Mouse (Mus musculus): ENCODE measurements around the gene Nme1. TPM values are rescaled to one million over a fixed set of nuclear protein-coding genes. Genes with fewer than 3 reads are reported as not detected.
A peak's percentile ranks its signal among the peaks of the same experiment; 100 is the strongest.

Gene Nme1
- polyA plus RNA-seq, 1 experiment from 2014 or later = 208 TPM

DNA sequence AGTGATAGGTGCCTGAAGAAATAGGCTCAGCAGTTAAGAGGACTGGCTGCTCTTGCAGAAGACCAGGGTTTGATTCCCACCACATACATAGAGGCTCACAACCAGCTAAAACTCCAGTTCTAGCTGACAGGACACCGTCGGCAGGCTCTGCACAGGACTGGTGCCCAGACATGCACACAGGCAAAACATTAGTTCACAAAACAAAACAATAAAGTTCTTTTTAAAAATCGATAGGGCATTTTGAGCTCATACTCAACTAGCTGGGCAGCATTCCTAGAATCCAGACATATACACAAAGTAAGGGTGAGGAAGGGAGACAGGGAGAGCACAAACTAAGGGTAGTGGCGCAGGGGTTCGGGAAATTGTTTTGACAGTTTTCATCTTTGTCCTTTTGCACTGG lies 26.2 kb upstream of the Nme1 start:
- WGBS = 63% methylated on average over 5 of the region's 5 CpGs
- Histone ChIP-seq H3K4me2 (ENCODE audit: low read length) (peak overlapping the region; percentile 90), H3K4me1 (replicated peaks; ENCODE audit: control insufficient read depth, insufficient read depth, low read length) (peaks cover 16% of the 10 kb centered on the region), H3K9ac (ENCODE audit: low read length) (peak overlapping the region; percentile 81), H3K9me3 (ENCODE audit: control insufficient read depth, low read length) (no peaks in the 10 kb centered on the region), H3K27ac (ENCODE audit: low read depth) (peak overlapping the region; percentile 94), H3K36me3 (ENCODE audit: control insufficient read depth, insufficient read depth, low read length) (no peaks in the 10 kb centered on the region), H3K27me3 (replicated peaks; ENCODE audit: control insufficient read depth, insufficient read depth, low read length) (no peaks in the 10 kb centered on the region), H3K4me3 (ENCODE audit: low read depth, low read length) (peak overlapping the region; percentile 95)
- ATAC-seq (replicated peaks; ENCODE audit: low FRiP score, low TSS enrichment, low read depth) (no peak), DNase-seq (ENCODE audit: low spot score) (no peak)

DNA sequence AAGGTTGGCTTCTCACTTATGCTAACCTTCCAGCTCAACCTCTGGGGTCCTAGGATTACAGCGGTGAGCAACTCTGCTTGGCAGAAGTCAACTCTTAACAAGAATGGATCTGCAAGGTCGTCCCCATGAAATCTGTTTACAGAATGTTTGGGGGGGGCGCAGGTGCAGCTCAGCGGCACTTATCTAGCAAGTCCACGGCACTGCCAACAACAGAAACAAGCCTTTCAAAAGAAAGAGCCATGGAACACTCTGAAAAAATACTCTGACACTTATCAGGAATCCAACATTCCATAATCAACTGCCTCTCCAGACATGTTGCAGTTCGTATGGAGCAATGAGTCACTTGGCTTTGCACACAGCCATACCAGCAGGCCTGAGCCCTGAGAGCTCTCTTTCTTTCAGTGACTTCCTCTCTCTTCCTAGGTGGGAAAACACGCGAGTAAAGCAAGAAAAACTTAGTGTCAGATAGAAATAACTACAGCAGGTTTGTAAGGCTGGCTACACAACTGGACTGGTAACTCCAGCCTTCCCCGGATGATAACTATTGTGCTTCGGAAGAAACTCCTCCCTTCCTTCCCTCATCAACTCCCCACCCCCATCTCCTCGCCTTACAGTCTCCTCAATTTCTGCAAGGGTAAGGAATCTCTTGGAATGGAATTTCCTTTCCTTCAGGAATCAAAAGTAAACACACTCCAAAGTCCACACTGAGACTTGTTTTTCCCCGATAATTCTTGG lies 20.2 kb upstream of the Nme1 start:
- H3K36me3 ChIP-seq (ENCODE audit: control insufficient read depth, insufficient read depth, low read length) = no peaks in the 10 kb centered on the region
- H3K9ac ChIP-seq (ENCODE audit: low read length) = no peak overlapping the region
- 0 out of 2 replicates have a peak, but pooled peaks cover 10% of the 10 kb centered on the region for H3K4me1 ChIP-seq (replicated peaks; ENCODE audit: control insufficient read depth, insufficient read depth, low read length)
- H3K4me2 ChIP-seq (ENCODE audit: low read length) = 0 out of 2 replicates have a peak overlapping the region, but pooled peaks have one; percentile 4
- peak overlapping the region; percentile 51; the same call in 1 of the 2 replicates for H3K27ac ChIP-seq (ENCODE audit: low read depth)
- 55% methylated on average over 12 of the region's 12 CpGs for WGBS
- no peak for DNase-seq (ENCODE audit: low spot score)
- ATAC-seq (replicated peaks; ENCODE audit: low FRiP score, low TSS enrichment, low read depth) = no peak
- H3K9me3 ChIP-seq (ENCODE audit: control insufficient read depth, low read length) = no peaks in the 10 kb centered on the region
- no peaks in the 10 kb centered on the region for H3K27me3 ChIP-seq (replicated peaks; ENCODE audit: control insufficient read depth, insufficient read depth, low read length)
- H3K4me3 ChIP-seq (ENCODE audit: low read depth, low read length) = no peak overlapping the region

DNA sequence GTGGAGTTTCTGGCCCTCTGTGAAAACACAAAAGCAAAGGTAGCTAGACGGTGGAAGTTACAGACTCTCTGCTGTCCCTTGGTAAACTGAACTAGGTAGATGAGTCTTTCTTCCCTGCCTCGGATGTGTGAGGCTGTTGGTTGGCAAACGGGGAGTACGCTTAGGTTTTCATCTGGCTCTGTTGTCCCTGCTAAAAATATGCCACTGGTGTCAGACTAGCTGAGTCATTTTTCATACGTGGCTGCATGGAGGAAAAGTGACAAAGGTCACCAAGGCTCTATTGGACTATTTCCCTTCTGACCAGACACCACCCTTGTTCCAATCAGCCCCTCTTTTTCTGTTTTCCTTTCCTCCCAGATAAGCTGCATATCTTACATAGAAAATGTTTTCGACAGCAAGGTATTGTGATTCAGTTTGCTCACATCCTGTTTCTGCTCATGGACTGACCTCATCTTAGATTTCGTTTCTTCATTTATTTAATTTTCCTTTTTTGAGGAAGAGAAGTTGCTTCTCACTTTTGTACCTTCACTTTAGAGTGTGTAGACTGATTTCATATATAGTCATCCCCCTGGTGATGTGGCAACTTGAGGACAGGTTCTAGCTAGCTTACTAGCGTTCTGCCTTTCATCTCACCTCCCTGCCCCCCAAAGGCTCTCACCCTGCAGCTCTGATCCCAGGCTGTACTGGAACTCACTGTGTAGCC lies 19.5 kb upstream of the Nme1 start:
- no peaks in the 10 kb centered on the region for H3K27me3 ChIP-seq (replicated peaks; ENCODE audit: control insufficient read depth, insufficient read depth, low read length)
- DNase-seq (ENCODE audit: low spot score) (no peak), ATAC-seq (replicated peaks; ENCODE audit: low FRiP score, low TSS enrichment, low read depth) (no peak)

DNA sequence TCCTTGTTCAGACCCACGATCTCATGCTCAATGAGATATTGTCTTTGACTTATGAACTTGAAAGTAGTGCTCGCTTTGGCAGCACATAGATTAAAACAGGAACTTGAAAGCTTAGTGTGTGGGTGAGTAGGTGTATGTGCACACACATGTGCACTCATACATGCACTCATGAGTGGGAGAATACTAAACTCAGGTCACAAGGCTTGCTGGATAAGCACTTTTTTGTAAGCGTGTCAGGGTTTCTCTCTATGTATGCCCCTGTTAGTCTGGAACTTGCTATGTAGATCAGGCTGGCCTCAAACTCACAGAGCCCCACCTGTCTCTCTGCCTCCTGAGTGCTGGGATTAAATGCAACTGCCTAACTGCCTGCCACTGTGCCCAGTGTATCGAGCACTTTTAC lies 18.7 kb upstream of the Nme1 start:
- no peaks in the 10 kb centered on the region for H3K36me3 ChIP-seq (ENCODE audit: control insufficient read depth, insufficient read depth, low read length)
- H3K27ac ChIP-seq (ENCODE audit: low read depth) = no peak overlapping the region
- H3K9ac ChIP-seq (ENCODE audit: low read length) = no peak overlapping the region
- H3K27me3 ChIP-seq (replicated peaks; ENCODE audit: control insufficient read depth, insufficient read depth, low read length) = no peaks in the 10 kb centered on the region
- 0 out of 2 replicates have a peak, but pooled peaks cover 10% of the 10 kb centered on the region for H3K4me1 ChIP-seq (replicated peaks; ENCODE audit: control insufficient read depth, insufficient read depth, low read length)
- no peaks in the 10 kb centered on the region for H3K9me3 ChIP-seq (ENCODE audit: control insufficient read depth, low read length)
- ATAC-seq (replicated peaks; ENCODE audit: low FRiP score, low TSS enrichment, low read depth) (no peak), DNase-seq (ENCODE audit: low spot score) (no peak)
- no peak overlapping the region for H3K4me3 ChIP-seq (ENCODE audit: low read depth, low read length)
- H3K4me2 ChIP-seq (ENCODE audit: low read length) = no peak overlapping the region
- WGBS = 85% methylated on average over 4 of the region's 4 CpGs

More for the DNA sequence above, 19.5 kb upstream of the Nme1 start:
- Histone ChIP-seq H3K4me2 (ENCODE audit: low read length) (no peak overlapping the region), H3K4me1 (replicated peaks; ENCODE audit: control insufficient read depth, insufficient read depth, low read length) (0 out of 2 replicates have a peak, but pooled peaks cover 10% of the 10 kb centered on the region), H3K9me3 (ENCODE audit: control insufficient read depth, low read length) (no peaks in the 10 kb centered on the region), H3K9ac (ENCODE audit: low read length) (no peak overlapping the region), H3K4me3 (ENCODE audit: low read depth, low read length) (no peak overlapping the region), H3K36me3 (ENCODE audit: control insufficient read depth, insufficient read depth, low read length) (no peaks in the 10 kb centered on the region), H3K27ac (ENCODE audit: low read depth) (peak overlapping the region; percentile 51; the same call in 1 of the 2 replicates)
- whole genome bisulfite sequencing = 65% methylated on average over 8 of the region's 8 CpGs

DNA sequence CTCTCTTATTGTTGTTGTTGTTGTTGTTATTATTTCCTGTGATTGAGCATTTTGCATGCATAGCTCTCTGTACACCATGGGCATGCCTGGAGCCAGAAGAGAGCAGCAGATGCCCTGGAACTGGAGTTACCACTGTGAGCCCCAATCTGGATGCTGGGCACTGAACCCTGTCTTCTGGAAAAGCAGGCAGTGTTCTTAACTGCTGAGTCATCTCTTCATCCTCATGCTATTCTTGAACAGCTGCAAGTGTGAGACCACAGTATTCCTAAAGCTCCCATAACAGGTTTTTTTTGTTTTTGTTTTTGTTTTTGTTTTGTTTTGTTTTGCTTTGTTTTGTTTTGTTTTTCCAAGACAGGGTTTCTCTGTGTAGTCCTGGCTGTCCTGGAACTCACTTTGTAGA lies 18.0 kb upstream of the Nme1 start:
- Histone ChIP-seq H3K36me3 (ENCODE audit: control insufficient read depth, insufficient read depth, low read length) (no peaks in the 10 kb centered on the region), H3K4me1 (replicated peaks; ENCODE audit: control insufficient read depth, insufficient read depth, low read length) (0 out of 2 replicates have a peak, but pooled peaks cover 10% of the 10 kb centered on the region), H3K9ac (ENCODE audit: low read length) (no peak overlapping the region), H3K27me3 (replicated peaks; ENCODE audit: control insufficient read depth, insufficient read depth, low read length) (no peaks in the 10 kb centered on the region), H3K27ac (ENCODE audit: low read depth) (no peak overlapping the region), H3K4me3 (ENCODE audit: low read depth, low read length) (no peak overlapping the region), H3K9me3 (ENCODE audit: control insufficient read depth, low read length) (no peaks in the 10 kb centered on the region), H3K4me2 (ENCODE audit: low read length) (no peak overlapping the region)
- ATAC-seq (replicated peaks; ENCODE audit: low FRiP score, low TSS enrichment, low read depth) (no peak), DNase-seq (ENCODE audit: low spot score) (no peak)

DNA sequence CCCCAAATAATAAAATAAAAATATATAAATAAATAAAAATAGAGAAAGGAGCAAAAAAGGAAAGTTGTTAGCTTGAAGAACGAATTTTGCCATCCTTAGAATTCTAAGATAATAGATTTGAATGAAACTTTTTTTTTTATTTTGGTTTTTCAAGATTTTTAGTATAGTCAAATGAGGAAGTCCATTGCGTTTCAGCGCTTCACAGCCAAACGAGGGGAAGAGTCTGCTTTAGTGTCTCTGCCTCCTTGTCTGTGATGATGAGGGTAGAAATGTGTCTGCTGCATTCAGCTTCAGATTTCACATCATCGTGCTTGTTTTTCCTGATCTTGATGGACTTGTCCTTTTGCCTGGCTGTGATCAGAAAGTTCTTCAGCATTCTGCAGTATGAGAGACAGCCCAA lies 16.9 kb upstream of the Nme1 start:
- no peak overlapping the region for H3K4me2 ChIP-seq (ENCODE audit: low read length)
- 86% methylated on average over 5 of the region's 5 CpGs for WGBS
- H3K9me3 ChIP-seq (ENCODE audit: control insufficient read depth, low read length) = no peaks in the 10 kb centered on the region
- H3K4me3 ChIP-seq (ENCODE audit: low read depth, low read length) = no peak overlapping the region
- H3K27me3 ChIP-seq (replicated peaks; ENCODE audit: control insufficient read depth, insufficient read depth, low read length) = no peaks in the 10 kb centered on the region
- no peak overlapping the region for H3K27ac ChIP-seq (ENCODE audit: low read depth)
- no peak for ATAC-seq (replicated peaks; ENCODE audit: low FRiP score, low TSS enrichment, low read depth)
- no peak overlapping the region for H3K9ac ChIP-seq (ENCODE audit: low read length)
- no peaks in the 10 kb centered on the region for H3K36me3 ChIP-seq (ENCODE audit: control insufficient read depth, insufficient read depth, low read length)
- H3K4me1 ChIP-seq (replicated peaks; ENCODE audit: control insufficient read depth, insufficient read depth, low read length) = 0 out of 2 replicates have a peak, but pooled peaks cover 10% of the 10 kb centered on the region
- no peak for DNase-seq (ENCODE audit: low spot score)

DNA sequence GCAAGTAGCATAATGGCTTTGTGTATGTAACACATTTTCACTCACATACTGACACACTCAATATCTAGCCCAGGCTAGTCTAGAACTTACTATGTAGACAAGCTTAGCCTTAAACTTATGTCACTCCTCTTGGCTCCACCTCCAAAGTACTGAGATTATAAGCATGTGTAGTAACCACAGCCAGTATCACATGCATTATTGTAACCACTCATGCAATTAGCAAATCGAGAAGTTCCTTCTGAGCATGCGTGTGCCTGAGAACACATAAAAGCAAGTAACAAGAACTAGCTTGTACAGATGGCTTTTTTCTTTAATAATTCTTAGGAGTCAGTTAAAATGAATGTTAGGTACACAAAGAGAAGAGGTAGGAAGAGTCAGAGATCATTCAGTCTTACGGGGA lies 16.3 kb upstream of the Nme1 start:
- no peaks in the 10 kb centered on the region for H3K27me3 ChIP-seq (replicated peaks; ENCODE audit: control insufficient read depth, insufficient read depth, low read length)
- no peak for ATAC-seq (replicated peaks; ENCODE audit: low FRiP score, low TSS enrichment, low read depth)
- H3K9ac ChIP-seq (ENCODE audit: low read length) = no peak overlapping the region
- H3K9me3 ChIP-seq (ENCODE audit: control insufficient read depth, low read length) = no peaks in the 10 kb centered on the region
- no peak overlapping the region for H3K27ac ChIP-seq (ENCODE audit: low read depth)
- WGBS = 87% methylated on average over 3 of the region's 3 CpGs
- H3K36me3 ChIP-seq (ENCODE audit: control insufficient read depth, insufficient read depth, low read length) = no peaks in the 10 kb centered on the region
- no peak overlapping the region for H3K4me3 ChIP-seq (ENCODE audit: low read depth, low read length)
- H3K4me1 ChIP-seq (replicated peaks; ENCODE audit: control insufficient read depth, insufficient read depth, low read length) = 0 out of 2 replicates have a peak, but pooled peaks cover 10% of the 10 kb centered on the region
- DNase-seq (ENCODE audit: low spot score) = no peak
- H3K4me2 ChIP-seq (ENCODE audit: low read length) = no peak overlapping the region

DNA sequence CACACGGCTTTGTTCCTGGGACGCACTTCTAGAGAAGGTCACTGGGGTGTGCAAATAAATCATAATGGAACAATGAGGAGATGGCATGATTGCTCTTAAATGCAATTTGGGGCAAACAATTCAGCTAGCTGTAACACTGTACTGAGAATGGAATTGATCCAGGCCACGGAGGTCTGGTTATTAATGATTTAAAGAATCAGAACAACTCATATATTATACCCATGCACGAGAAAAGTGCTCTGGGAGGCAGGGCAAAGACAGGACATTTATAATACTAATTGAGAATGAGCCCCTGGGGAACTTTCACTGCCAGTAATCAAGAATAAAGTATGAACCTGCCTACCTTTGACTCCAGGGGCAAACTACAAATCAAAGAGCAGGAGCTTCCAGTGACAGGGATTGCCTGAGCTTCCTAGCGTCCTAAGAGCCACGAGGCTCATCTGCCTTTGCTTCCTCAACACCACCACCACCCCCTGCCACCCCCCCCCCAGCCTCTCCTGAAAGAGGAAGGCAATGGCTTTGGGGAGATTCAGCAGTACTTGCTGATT lies 11.3 kb upstream of the Nme1 start:
- Histone ChIP-seq H3K27ac (ENCODE audit: low read depth) (no peak overlapping the region), H3K9me3 (ENCODE audit: control insufficient read depth, low read length) (no peaks in the 10 kb centered on the region), H3K36me3 (ENCODE audit: control insufficient read depth, insufficient read depth, low read length) (no peaks in the 10 kb centered on the region), H3K9ac (ENCODE audit: low read length) (no peak overlapping the region), H3K27me3 (replicated peaks; ENCODE audit: control insufficient read depth, insufficient read depth, low read length) (no peaks in the 10 kb centered on the region), H3K4me1 (replicated peaks; ENCODE audit: control insufficient read depth, insufficient read depth, low read length) (no peaks in the 10 kb centered on the region), H3K4me3 (ENCODE audit: low read depth, low read length) (no peak overlapping the region), H3K4me2 (ENCODE audit: low read length) (no peak overlapping the region)
- 33% methylated on average over 6 of the region's 6 CpGs for WGBS
- DNase-seq (ENCODE audit: low spot score) = no peak
- no peak for ATAC-seq (replicated peaks; ENCODE audit: low FRiP score, low TSS enrichment, low read depth)

Data from intestine, embryonic 14.5 days (tissue).